Mouse (Mus musculus) spleen, adult 2 months (tissue): ENCODE measurements around the gene Dnajc16. TPM values are rescaled to one million over a fixed set of nuclear protein-coding genes. Genes with fewer than 3 reads are reported as not detected.

ENCODE experiments used
- DNase-seq, 2 experiments: peaks; one replicate each; pipeline versions ENCODE4 v3.0.0 to v3.0.0-alpha.2; 2012 to 2021; ENCODE audit warnings: low spot score in 2 of 2, low read depth in 1 of 2
- H3K27ac ChIP-seq: fragments of 200-500 bp; 2 replicates; pipeline ENCODE4 v1.5.1; 2012; ENCODE audit warnings: low read length, inconsistent platforms; ENCODE audit not compliant: insufficient read depth
- H3K27me3 ChIP-seq: fragments of 200-500 bp; 2 replicates; pipeline ENCODE4 v1.6.1; 2012; ENCODE audit warnings: mild to moderate bottlenecking, moderate library complexity, low read length, inconsistent platforms; ENCODE audit not compliant: control insufficient read depth, insufficient read depth
- H3K36me3 ChIP-seq: fragments of 200-500 bp; 2 replicates; pipeline ENCODE4 v1.6.1; 2012; ENCODE audit warnings: mild to moderate bottlenecking, low read length, inconsistent platforms; ENCODE audit not compliant: control insufficient read depth, insufficient read depth
- H3K4me1 ChIP-seq: fragments of 200-500 bp; 2 replicates; pipeline ENCODE4 v1.6.1; 2011; ENCODE audit warnings: inconsistent platforms; ENCODE audit not compliant: control insufficient read depth, insufficient read depth, insufficient read length
- H3K4me3 ChIP-seq: fragments of 200-500 bp; 2 replicates; pipeline ENCODE4 v1.5.1; 2011; ENCODE audit warnings: mild to moderate bottlenecking, inconsistent platforms; ENCODE audit not compliant: insufficient read depth, insufficient read length; ENCODE audit errors: extremely low read depth
- CTCF ChIP-seq: fragments of 200-500 bp; IDR thresholded peaks from 2 replicates; pipeline ENCODE4 v1.5.1; 2011; ENCODE audit warnings: mild to moderate bottlenecking, inconsistent platforms; ENCODE audit not compliant: insufficient read depth, insufficient read length, insufficient replicate concordance; ENCODE audit errors: extremely low read depth
- POLR2A ChIP-seq: fragments of 200-500 bp; IDR thresholded peaks from 2 replicates; pipeline ENCODE4 v1.6.1; 2011; ENCODE audit warnings: low read depth, low read length, inconsistent platforms
- WGBS: fragments of 180-500 bp; shearing (Covaris S2); methylation state at CpG from one replicate; pipeline ENCODE4 v1.1.7; 2018; 5-methylcytosine and 5-hydroxymethylcytosine counted together
- polyA plus RNA-seq: library from polyadenylated mRNA; depleted of rRNA; stranded (reverse); fragments of >200 nt; gene quantifications from 2 replicates; pipeline ENCODE4 v1.2.3, GENCODE M21; 2012

Gene Dnajc16
- polyA plus RNA-seq, 1 experiment: 6.6 TPM

- no peaks in the 10 kb centered on the region for H3K27me3 ChIP-seq
- peak overlapping the region; percentile 45 for H3K4me3 ChIP-seq
- peak; percentile 84 to 89 for DNase-seq
- 10% methylated on average over 24 of the region's 24 CpGs for WGBS
- no peaks in the 10 kb centered on the region for H3K36me3 ChIP-seq
- no peaks in the 10 kb centered on the region for H3K4me1 ChIP-seq
- no peak overlapping the region for H3K27ac ChIP-seq
- TF ChIP-seq CTCF: no peak
- TF ChIP-seq POLR2A: peak; percentile 42; the same call in 1 of the 2 replicates
Measured at GRCm38 (mm10) chr4:141734446-141735205, 56.1 kb downstream of the Dnajc16 start.

- no peak for DNase-seq
- H3K4me1 ChIP-seq: no peaks in the 10 kb centered on the region
- no peaks in the 10 kb centered on the region for H3K27me3 ChIP-seq
- WGBS: 83% methylated on average over 5 of the region's 5 CpGs
- H3K4me3 ChIP-seq: no peak overlapping the region
- no peak overlapping the region for H3K27ac ChIP-seq
- TF ChIP-seq CTCF: no peak
- H3K36me3 ChIP-seq: no peaks in the 10 kb centered on the region
Measured at GRCm38 (mm10) chr4:141731766-141732165, 59.0 kb downstream of the Dnajc16 start.

GRCm38 (mm10) chr4:141730401-141730800 is 60.3 kb downstream of the Dnajc16 start:
- TF ChIP-seq POLR2A (no peak), CTCF (no peak)
- WGBS: 89% methylated on average over 13 of the region's 13 CpGs
- no peak overlapping the region for H3K27ac ChIP-seq

GRCm38 (mm10) chr4:141729266-141729665 is 61.5 kb downstream of the Dnajc16 start:
- no peak for TF ChIP-seq POLR2A
- no peak for TF ChIP-seq CTCF
- H3K4me3 ChIP-seq: no peak overlapping the region
- H3K27ac ChIP-seq: no peak overlapping the region
- H3K27me3 ChIP-seq: no peaks in the 10 kb centered on the region
- no peaks in the 10 kb centered on the region for H3K4me1 ChIP-seq
- DNase-seq: no peak
- WGBS: 96% methylated on average over 3 of the region's 3 CpGs
- no peaks in the 10 kb centered on the region for H3K36me3 ChIP-seq

More at GRCm38 (mm10) chr4:141730401-141730800, 60.3 kb downstream of the Dnajc16 start:
- Histone ChIP-seq H3K4me3 (no peak overlapping the region), H3K27me3 (no peaks in the 10 kb centered on the region), H3K4me1 (no peaks in the 10 kb centered on the region), H3K36me3 (no peaks in the 10 kb centered on the region)
- DNase-seq: no peak

- no peak overlapping the region for H3K27ac ChIP-seq
- 59% methylated on average over 3 of the region's 3 CpGs for WGBS
- H3K4me3 ChIP-seq: no peak overlapping the region
- no peak for DNase-seq
- TF ChIP-seq CTCF: no peak
- TF ChIP-seq POLR2A: no peak
- no peaks in the 10 kb centered on the region for H3K27me3 ChIP-seq
- 0 out of 2 replicates have a peak, but pooled peaks cover 5% of the 10 kb centered on the region for H3K4me1 ChIP-seq
- H3K36me3 ChIP-seq: no peaks in the 10 kb centered on the region
Measured at GRCm38 (mm10) chr4:141725738-141726137, 65.0 kb downstream of the Dnajc16 start.

GRCm38 (mm10) chr4:141725277-141725676 is 65.5 kb downstream of the Dnajc16 start:
- no peak overlapping the region for H3K4me3 ChIP-seq
- H3K36me3 ChIP-seq: no peaks in the 10 kb centered on the region
- WGBS: 88% methylated on average over 5 of the region's 5 CpGs
- H3K4me1 ChIP-seq: 0 out of 2 replicates have a peak, but pooled peaks cover 5% of the 10 kb centered on the region
- no peak for TF ChIP-seq CTCF
- no peak for TF ChIP-seq POLR2A
- H3K27me3 ChIP-seq: no peaks in the 10 kb centered on the region
- no peak overlapping the region for H3K27ac ChIP-seq
- no peak for DNase-seq

GRCm38 (mm10) chr4:141724594-141724993 is 66.1 kb downstream of the Dnajc16 start:
- Histone ChIP-seq H3K4me3 (no peak overlapping the region), H3K4me1 (0 out of 2 replicates have a peak, but pooled peaks cover 5% of the 10 kb centered on the region), H3K27me3 (no peaks in the 10 kb centered on the region), H3K36me3 (no peaks in the 10 kb centered on the region), H3K27ac (no peak overlapping the region; the same call in 1 of the 2 replicates)
- no peak for TF ChIP-seq POLR2A
- TF ChIP-seq CTCF: no peak
- DNase-seq: no peak
- WGBS: 32% methylated on average over 11 of the region's 11 CpGs
